8 mouse cellular contexts compared by ENCODE assay signal in the genomic region with DNA sequence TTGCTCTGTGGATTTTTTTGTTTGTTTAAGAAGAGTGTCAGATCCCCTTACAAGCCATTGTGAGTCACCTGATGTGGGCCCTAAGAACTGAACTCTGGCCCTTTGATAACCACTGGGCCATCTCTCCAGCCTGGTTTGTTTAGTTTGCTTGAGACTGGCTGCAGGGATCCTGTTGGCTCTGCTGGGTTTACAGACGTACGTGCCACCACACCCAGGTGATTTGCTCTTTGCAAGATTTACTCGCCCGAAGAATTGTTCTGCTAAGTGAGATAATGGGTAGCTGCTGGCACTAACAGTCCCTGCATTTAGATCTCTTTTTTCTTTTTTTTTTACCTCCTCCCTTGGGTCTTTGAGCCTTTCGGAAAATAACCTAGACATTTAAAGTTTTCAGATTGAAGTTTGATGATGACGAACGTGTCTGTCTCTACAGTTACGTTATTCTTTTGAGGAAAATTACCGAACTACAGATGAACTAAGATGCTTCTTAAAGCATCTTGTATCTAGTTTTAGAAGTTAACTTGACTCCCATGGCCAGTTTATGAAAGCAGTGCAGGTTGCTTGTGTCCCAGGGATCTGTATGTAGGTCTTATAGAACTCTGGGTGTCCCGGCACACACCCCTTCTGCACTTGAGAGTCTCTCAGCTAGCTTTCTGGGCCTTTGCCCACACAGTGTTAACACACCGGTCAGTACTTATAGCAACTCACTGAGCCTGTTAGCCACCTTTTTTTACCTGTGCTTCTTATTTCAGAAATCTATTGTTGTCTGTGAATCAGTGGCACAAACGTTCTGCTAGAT. TPM values are rescaled to one million over a fixed set of nuclear protein-coding genes. Genes with fewer than 3 reads are reported as not detected.
DNase-seq lines count a peak whose midpoint lies in the region; ATAC-seq and TF ChIP-seq lines count a peak whose summit lies in the region.

No protein-coding gene starts in this region.

- no peak for DNase-seq in heart, postnatal 14 days
- DNase-seq in midbrain, embryonic 11.5 days (ENCODE audit: low spot score, missing footprints), result peak; percentile 23
- DNase-seq in cerebellum, adult 11 months, result no peak
- DNase-seq in urinary bladder, adult 18-20 months (ENCODE audit: low spot score in 2 of 2), result no peak
- no peak for DNase-seq in thymus, adult 2 months

- H3K4me2 ChIP-seq in heart, embryonic 14.5 days (ENCODE audit: low read length), result peak overlapping the region; percentile 89
- H3K4me2 ChIP-seq in hindbrain, embryonic 16.5 days (ENCODE audit: low read length), result peak overlapping the region; percentile 60; the same call in 1 of the 2 replicates
- no peak overlapping the region for H3K4me2 ChIP-seq in midbrain, embryonic 11.5 days

- no peak for TF ChIP-seq CTCF in bone marrow, adult 2 months (IDR thresholded peaks at IDR 0.05; ENCODE audit: control insufficient read depth, insufficient read depth, low read length)
- no peak for TF ChIP-seq CTCF in thymus, adult 2 months (IDR thresholded peaks at IDR 0.05; ENCODE audit: borderline replicate concordance, control insufficient read depth, extremely low read depth, insufficient read depth, low read length, poor library complexity)

- no peak for TF ChIP-seq POLR2A in bone marrow, adult 2 months (IDR thresholded peaks at IDR 0.05; ENCODE audit: borderline replicate concordance, control insufficient read depth, low read depth, low read length)
- TF ChIP-seq POLR2A in thymus, adult 2 months (IDR thresholded peaks at IDR 0.05; ENCODE audit: control insufficient read depth, extremely low read depth, insufficient read depth, low read length, poor library complexity), result no peak

- H3K4me3 ChIP-seq in heart, embryonic 14.5 days (ENCODE audit: control insufficient read depth in 1 of 2, insufficient read depth in 1 of 2, low read depth in 1 of 2, low read length in 2 of 2), result peak overlapping the region in 1 of 2 experiments; percentile 94; a peak in 1 of 4 replicates
- H3K4me3 ChIP-seq in bone marrow, adult 2 months (replicated peaks; ENCODE audit: control insufficient read depth, low read depth, low read length), result peak overlapping the region; percentile 37
- H3K4me3 ChIP-seq in hindbrain, embryonic 16.5 days (ENCODE audit: low read length), result no peak overlapping the region
- no peak overlapping the region for H3K4me3 ChIP-seq in midbrain, embryonic 11.5 days (ENCODE audit: low read depth, low read length)
- H3K4me3 ChIP-seq in thymus, adult 2 months (ENCODE audit: control insufficient read depth, insufficient read depth, low read length), result no peak overlapping the region

- ATAC-seq in heart, embryonic 14.5 days (ENCODE audit: insufficient number of reproducible peaks, insufficient read depth, low FRiP score, low read depth), result no peak
- ATAC-seq in hindbrain, embryonic 16.5 days, result no peak
- no peak for ATAC-seq in midbrain, embryonic 11.5 days (ENCODE audit: low FRiP score)

- no peaks in the 10 kb centered on the region for H3K27me3 ChIP-seq in heart, embryonic 14.5 days (ENCODE audit: control insufficient read depth, insufficient read depth, low read length)
- no peaks in the 10 kb centered on the region for H3K27me3 ChIP-seq in hindbrain, embryonic 16.5 days (replicated peaks; ENCODE audit: control insufficient read depth, insufficient read depth, low read length)
- H3K27me3 ChIP-seq in midbrain, embryonic 11.5 days (ENCODE audit: control insufficient read depth, insufficient read depth, low read length), result no peaks in the 10 kb centered on the region
- no peaks in the 10 kb centered on the region for H3K27me3 ChIP-seq in thymus, adult 2 months (ENCODE audit: control insufficient read depth, insufficient read depth, low read length)

- H3K27ac ChIP-seq in heart, embryonic 14.5 days (replicated peaks in 1 of 2; ENCODE audit: control insufficient read depth in 1 of 2, insufficient read depth in 1 of 2, low read depth in 2 of 2, low read length in 2 of 2), result no peak overlapping the region
- H3K27ac ChIP-seq in bone marrow, adult 2 months (ENCODE audit: control insufficient read depth, insufficient read depth, low read depth, low read length, poor library complexity), result no peak overlapping the region
- H3K27ac ChIP-seq in hindbrain, embryonic 16.5 days (ENCODE audit: low read depth, low read length), result no peak overlapping the region
- H3K27ac ChIP-seq in midbrain, embryonic 11.5 days (ENCODE audit: low read depth, low read length), result no peak overlapping the region
- H3K27ac ChIP-seq in thymus, adult 2 months (ENCODE audit: control insufficient read depth, insufficient read depth, low read length), result no peak overlapping the region

- H3K9ac ChIP-seq in heart, embryonic 14.5 days (ENCODE audit: low read length), result peak overlapping the region; percentile 97
- no peak overlapping the region for H3K9ac ChIP-seq in hindbrain, embryonic 16.5 days (ENCODE audit: low read depth, low read length)
- H3K9ac ChIP-seq in midbrain, embryonic 11.5 days (ENCODE audit: low read length), result no peak overlapping the region

- intact Hi-C loops in heart, postnatal 14 days (cut with DNase I), result loop anchor here (5.0 kb wide), 1 partner anchor 36 kb away; no protein-coding TSS in a partner anchor

- WGBS in heart, embryonic 14.5 days, result 81% methylated on average over 12 of the region's 12 CpGs
- 63% methylated on average over 12 of the region's 12 CpGs for WGBS in bone marrow, adult 2 months
- 90% methylated on average over 12 of the region's 12 CpGs for WGBS in hindbrain, embryonic 16.5 days
- WGBS in midbrain, embryonic 11.5 days, result 90% methylated on average over 12 of the region's 12 CpGs
- WGBS in thymus, adult 2 months, result 89% methylated on average over 12 of the region's 12 CpGs

- no peaks in the 10 kb centered on the region for H3K36me3 ChIP-seq in heart, embryonic 14.5 days (ENCODE audit: control insufficient read depth, insufficient read depth, low read length)
- H3K36me3 ChIP-seq in hindbrain, embryonic 16.5 days (ENCODE audit: control insufficient read depth, insufficient read depth, low read length), result no peaks in the 10 kb centered on the region
- H3K36me3 ChIP-seq in midbrain, embryonic 11.5 days (ENCODE audit: control insufficient read depth, insufficient read depth, low read length), result no peaks in the 10 kb centered on the region
- no peaks in the 10 kb centered on the region for H3K36me3 ChIP-seq in thymus, adult 2 months (ENCODE audit: control insufficient read depth, insufficient read depth, low read length)

- no peaks in the 10 kb centered on the region for H3K9me3 ChIP-seq in heart, embryonic 14.5 days (ENCODE audit: control insufficient read depth, low read length)
- H3K9me3 ChIP-seq in hindbrain, embryonic 16.5 days (ENCODE audit: control insufficient read depth, low read length), result no peaks in the 10 kb centered on the region
- H3K9me3 ChIP-seq in midbrain, embryonic 11.5 days (ENCODE audit: control insufficient read depth, low read length), result no peaks in the 10 kb centered on the region

- H3K4me1 ChIP-seq in heart, embryonic 14.5 days (ENCODE audit: control insufficient read depth in 2 of 2, insufficient read depth in 2 of 2, low read length in 2 of 2), result peaks cover 9 to 27% of the 10 kb centered on the region in 2 experiments
- H3K4me1 ChIP-seq in bone marrow, adult 2 months (ENCODE audit: control insufficient read depth, insufficient read depth, low read length), result peaks cover 4% of the 10 kb centered on the region; the same call in 1 of the 2 replicates
- peaks cover 28% of the 10 kb centered on the region for H3K4me1 ChIP-seq in hindbrain, embryonic 16.5 days (ENCODE audit: control insufficient read depth, insufficient read depth, low read depth, low read length)
- H3K4me1 ChIP-seq in midbrain, embryonic 11.5 days (ENCODE audit: control insufficient read depth, insufficient read depth, low read length), result peaks cover 17% of the 10 kb centered on the region
- H3K4me1 ChIP-seq in thymus, adult 2 months (replicated peaks; ENCODE audit: control insufficient read depth, insufficient read depth, low read length), result peaks cover 20% of the 10 kb centered on the region

RNA-seq across cellular contexts. Expression of gene Ncoa4, which starts 1.6 kb away (rescaled TPM):
- polyA plus RNA-seq in heart, embryonic 14.5 days (2014; fragmentation: Nextera tagmentation; extraction: Ambion mirVana), result 124 and 147 TPM in 2 replicates
- total RNA-seq in heart, postnatal 14 days (2021), result 100 to 1,000 TPM; 139 to 150 TPM
- polyA plus RNA-seq in bone marrow, adult 2 months (2011; ENCODE audit: insufficient read depth, insufficient read length, low replicate concordance, missing spikeins), result 108 and 110 TPM in 2 replicates
- 104 and 116 TPM in 2 replicates for polyA plus RNA-seq in hindbrain, embryonic 16.5 days (2015; fragmentation: Nextera tagmentation; extraction: Ambion mirVana)
- 106 and 111 TPM in 2 replicates for polyA plus RNA-seq in midbrain, embryonic 11.5 days (2014; fragmentation: Nextera tagmentation; extraction: Ambion mirVana)
- polyA plus RNA-seq in thymus, adult 2 months (2012; rRNA removed), result 55.8 and 65.8 TPM in 2 replicates

RNA-seq across cellular contexts. Expression of gene Msmb, which starts 19.5 kb away (rescaled TPM):
- 0.55 TPM in 1 of 2 replicates, not detected in the other for polyA plus RNA-seq in heart, embryonic 14.5 days (2014; fragmentation: Nextera tagmentation; extraction: Ambion mirVana)
- not detected for total RNA-seq in heart, postnatal 14 days (2021)
- not detected in 2 replicates for polyA plus RNA-seq in bone marrow, adult 2 months (2011; ENCODE audit: insufficient read depth, insufficient read length, low replicate concordance, missing spikeins)
- polyA plus RNA-seq in hindbrain, embryonic 16.5 days (2015; fragmentation: Nextera tagmentation; extraction: Ambion mirVana), result not detected in 2 replicates
- polyA plus RNA-seq in midbrain, embryonic 11.5 days (2014; fragmentation: Nextera tagmentation; extraction: Ambion mirVana), result not detected in 2 replicates
- not detected in 2 replicates for polyA plus RNA-seq in thymus, adult 2 months (2012; rRNA removed)

RNA-seq across cellular contexts. Expression of gene Timm23, which starts 40.4 kb away (rescaled TPM):
- 317 and 326 TPM in 2 replicates for polyA plus RNA-seq in heart, embryonic 14.5 days (2014; fragmentation: Nextera tagmentation; extraction: Ambion mirVana)
- total RNA-seq in heart, postnatal 14 days (2021), result 100 to 1,000 TPM; 163 to 177 TPM
- polyA plus RNA-seq in bone marrow, adult 2 months (2011; ENCODE audit: insufficient read depth, insufficient read length, low replicate concordance, missing spikeins), result 13.1 and 14.7 TPM in 2 replicates
- polyA plus RNA-seq in hindbrain, embryonic 16.5 days (2015; fragmentation: Nextera tagmentation; extraction: Ambion mirVana), result 221 and 231 TPM in 2 replicates
- 271 and 283 TPM in 2 replicates for polyA plus RNA-seq in midbrain, embryonic 11.5 days (2014; fragmentation: Nextera tagmentation; extraction: Ambion mirVana)
- polyA plus RNA-seq in thymus, adult 2 months (2012; rRNA removed), result 208 and 224 TPM in 2 replicates

RNA-seq across cellular contexts. Expression of gene Parg, which starts 40.5 kb away (rescaled TPM):
- 30.2 and 34.6 TPM in 2 replicates for polyA plus RNA-seq in heart, embryonic 14.5 days (2014; fragmentation: Nextera tagmentation; extraction: Ambion mirVana)
- 10 to 100 TPM; 20.8 to 28.6 TPM for total RNA-seq in heart, postnatal 14 days (2021)
- polyA plus RNA-seq in bone marrow, adult 2 months (2011; ENCODE audit: insufficient read depth, insufficient read length, low replicate concordance, missing spikeins), result 16.8 and 20.8 TPM in 2 replicates
- polyA plus RNA-seq in hindbrain, embryonic 16.5 days (2015; fragmentation: Nextera tagmentation; extraction: Ambion mirVana), result 26.8 and 30.0 TPM in 2 replicates
- 66.1 and 70.1 TPM in 2 replicates for polyA plus RNA-seq in midbrain, embryonic 11.5 days (2014; fragmentation: Nextera tagmentation; extraction: Ambion mirVana)
- polyA plus RNA-seq in thymus, adult 2 months (2012; rRNA removed), result 9.0 and 10.5 TPM in 2 replicates

Comparison
In these comparisons a context has a peak if more than half of its experiments do, and no peak if none do; other contexts are left out.
1. RNA of gene Timm23, which starts 40.4 kb away (polyA plus RNA-seq): 317 to 326 TPM in heart, embryonic 14.5 days, 271 to 283 TPM in midbrain, embryonic 11.5 days, 208 to 224 TPM in thymus, adult 2 months and 221 to 231 TPM in hindbrain, embryonic 16.5 days; 13.1 to 14.7 TPM in bone marrow, adult 2 months; every median in the first group is over 10 times any median in the second.